Mouse (Mus musculus): ENCODE measurements around the gene Smoc1. TPM values are rescaled to one million over a fixed set of nuclear protein-coding genes. Genes with fewer than 3 reads are reported as not detected.
A peak's percentile ranks its signal among the peaks of the same experiment; 100 is the strongest.

Smoc1 gene
- total and polyA plus RNA-seq, 3 experiments, result 4.8 to 8.0 (median 6.2) TPM

DNA sequence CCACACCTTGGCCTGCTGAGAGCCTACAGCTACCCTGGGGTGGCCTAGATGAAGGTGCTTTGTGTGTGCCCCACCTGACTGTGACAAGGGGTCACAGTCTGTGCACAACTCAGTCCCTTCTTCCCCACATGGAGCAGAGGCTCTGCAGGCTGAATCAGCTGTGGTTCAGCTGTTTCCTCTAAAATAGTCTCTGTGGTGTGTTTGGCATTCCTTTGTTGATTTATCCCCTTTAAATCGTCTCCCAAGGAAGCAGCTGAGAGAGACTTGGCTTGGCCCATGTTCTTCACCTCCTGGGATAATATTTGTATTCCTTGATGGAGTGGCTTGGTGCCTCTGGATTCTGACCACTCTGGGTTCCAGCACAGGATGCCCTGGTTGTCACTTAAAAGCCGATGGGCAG is 125.5 kb downstream of the Smoc1 start:
- Histone ChIP-seq H3K9ac (ENCODE audit: low read depth, low read length) (no peak overlapping the region), H3K79me2 (replicated peaks; ENCODE audit: control insufficient read depth, insufficient read depth, low read length) (no peaks in the 10 kb centered on the region), H3K27me3 (ENCODE audit: control insufficient read depth, insufficient read depth, low read length) (no peaks in the 10 kb centered on the region), H3K4me1 (ENCODE audit: control insufficient read depth, insufficient read depth, low read length) (no peaks in the 10 kb centered on the region; the same call in 1 of the 2 replicates), H3K4me3 (no peak overlapping the region), H3K36me3 (ENCODE audit: control insufficient read depth, insufficient read depth, low read length) (no peaks in the 10 kb centered on the region), H3K27ac (no peak overlapping the region)
- WGBS, result 26% methylated on average over 2 of the region's 2 CpGs
- intact Hi-C loops (cut with DNase I), result no loop called here
- TF ChIP-seq EP300 (IDR thresholded peaks at IDR 0.05; ENCODE audit: insufficient read depth, low read depth, low read length) (0 out of 2 replicates have a peak, but pooled peaks have one; percentile 13), CTCF (IDR thresholded peaks at IDR 0.05) (no peak)
- DNase-seq, result peak in 1 of 2 experiments; percentile 10

DNA sequence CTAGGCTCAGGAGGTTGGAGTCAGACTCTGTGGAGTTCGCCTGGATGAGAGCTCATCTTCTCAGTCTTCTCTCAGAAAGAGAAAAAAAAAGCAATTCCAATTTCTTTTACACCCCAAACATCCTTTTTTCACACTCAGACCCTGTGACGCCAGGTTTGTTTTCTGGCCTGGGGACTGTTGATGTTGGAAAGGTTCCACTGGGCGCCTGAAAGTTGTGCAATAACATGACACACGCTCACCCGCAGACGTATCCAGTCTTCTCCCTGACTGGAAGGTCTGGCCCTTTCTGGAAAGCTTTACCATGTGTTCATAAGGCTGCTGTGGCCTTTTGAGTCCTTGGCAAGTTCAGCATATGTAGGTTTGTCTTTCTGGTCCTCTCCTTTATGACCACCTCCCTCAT is 129.1 kb downstream of the Smoc1 start:
- no peaks in the 10 kb centered on the region for H3K79me2 ChIP-seq (replicated peaks; ENCODE audit: control insufficient read depth, insufficient read depth, low read length)
- no peak for TF ChIP-seq POLR2A (IDR thresholded peaks at IDR 0.05; ENCODE audit: insufficient read depth, low read depth, low read length)
- no peak for TF ChIP-seq CTCF (IDR thresholded peaks at IDR 0.05)
- no peak for TF ChIP-seq EP300 (IDR thresholded peaks at IDR 0.05; ENCODE audit: insufficient read depth, low read depth, low read length)
- 37% methylated on average over 6 of the region's 6 CpGs for WGBS
- no peaks in the 10 kb centered on the region; the same call in 1 of the 2 replicates for H3K4me1 ChIP-seq (ENCODE audit: control insufficient read depth, insufficient read depth, low read length)
- H3K36me3 ChIP-seq (ENCODE audit: control insufficient read depth, insufficient read depth, low read length), result no peaks in the 10 kb centered on the region
- H3K4me3 ChIP-seq, result no peak overlapping the region
- no peak overlapping the region for H3K9ac ChIP-seq (ENCODE audit: low read depth, low read length)
- peak; percentile 71 to 74 for DNase-seq
- no peaks in the 10 kb centered on the region for H3K27me3 ChIP-seq (ENCODE audit: control insufficient read depth, insufficient read depth, low read length)
- H3K27ac ChIP-seq, result no peak overlapping the region; the same call in 1 of the 2 replicates
- intact Hi-C loops (cut with DNase I), result no loop called here

DNA sequence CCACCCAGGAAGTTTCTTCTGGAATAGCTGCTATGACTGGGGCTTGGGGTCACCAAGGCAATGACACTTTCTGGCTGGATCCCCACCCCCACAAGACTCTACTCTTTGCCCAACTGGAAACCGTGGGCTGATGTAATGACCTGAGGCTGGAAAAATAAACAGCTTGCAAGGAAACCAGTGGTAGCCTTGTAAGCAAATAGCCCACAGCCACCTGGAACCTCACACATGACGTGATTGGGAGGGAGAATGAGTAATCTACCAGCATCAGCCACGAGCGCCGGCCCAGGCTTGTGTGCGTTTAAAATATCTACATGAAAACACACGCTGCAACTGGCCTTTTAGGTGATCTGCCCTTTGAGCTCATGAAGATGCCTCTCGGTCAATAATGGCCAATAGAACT is 130.2 kb downstream of the Smoc1 start:
- intact Hi-C loops (cut with DNase I), result no loop called here

DNA sequence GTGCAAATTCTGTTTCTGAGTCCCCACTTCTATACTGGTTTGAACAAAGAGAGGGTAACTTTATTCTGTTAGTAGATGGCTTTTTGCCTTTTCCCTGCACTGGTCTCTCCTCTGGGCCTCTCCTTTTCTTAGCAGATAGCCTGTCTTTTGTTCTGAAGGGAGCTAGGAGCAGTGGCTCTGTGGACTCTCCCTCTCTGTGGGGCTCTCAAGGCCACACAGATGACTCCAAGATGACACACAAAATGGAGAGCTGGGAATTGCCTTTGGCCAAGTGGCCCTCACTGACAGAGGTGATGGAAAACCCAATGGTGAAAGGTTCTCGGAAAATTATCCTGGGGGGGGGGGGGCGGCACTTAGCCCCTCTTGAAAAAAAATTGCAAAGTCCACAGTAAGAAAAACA is 133.3 kb downstream of the Smoc1 start:
- intact Hi-C loops (cut with DNase I), result no loop called here
- no peak overlapping the region for H3K4me3 ChIP-seq
- H3K79me2 ChIP-seq (replicated peaks; ENCODE audit: control insufficient read depth, insufficient read depth, low read length), result no peaks in the 10 kb centered on the region
- H3K36me3 ChIP-seq (ENCODE audit: control insufficient read depth, insufficient read depth, low read length), result no peaks in the 10 kb centered on the region
- WGBS, result 57% methylated on average over 2 of the region's 2 CpGs
- no peak overlapping the region for H3K9ac ChIP-seq (ENCODE audit: low read depth, low read length)
- no peak for TF ChIP-seq POLR2A (IDR thresholded peaks at IDR 0.05; ENCODE audit: insufficient read depth, low read depth, low read length)
- no peak for TF ChIP-seq EP300 (IDR thresholded peaks at IDR 0.05; ENCODE audit: insufficient read depth, low read depth, low read length)
- TF ChIP-seq CTCF (IDR thresholded peaks at IDR 0.05), result no peak
- no peaks in the 10 kb centered on the region for H3K27me3 ChIP-seq (ENCODE audit: control insufficient read depth, insufficient read depth, low read length)
- H3K4me1 ChIP-seq (ENCODE audit: control insufficient read depth, insufficient read depth, low read length), result no peaks in the 10 kb centered on the region; the same call in 1 of the 2 replicates
- H3K27ac ChIP-seq, result no peak overlapping the region
- no peak for DNase-seq

More for the DNA sequence above, 130.2 kb downstream of the Smoc1 start:
- TF ChIP-seq EP300 (IDR thresholded peaks at IDR 0.05; ENCODE audit: insufficient read depth, low read depth, low read length) (no peak), POLR2A (IDR thresholded peaks at IDR 0.05; ENCODE audit: insufficient read depth, low read depth, low read length) (no peak), CTCF (IDR thresholded peaks at IDR 0.05) (no peak)
- no peaks in the 10 kb centered on the region for H3K36me3 ChIP-seq (ENCODE audit: control insufficient read depth, insufficient read depth, low read length)
- DNase-seq, result no peak
- H3K4me1 ChIP-seq (ENCODE audit: control insufficient read depth, insufficient read depth, low read length), result no peaks in the 10 kb centered on the region; the same call in 1 of the 2 replicates
- WGBS, result 63% methylated on average over 8 of the region's 8 CpGs
- no peaks in the 10 kb centered on the region for H3K27me3 ChIP-seq (ENCODE audit: control insufficient read depth, insufficient read depth, low read length)
- H3K79me2 ChIP-seq (replicated peaks; ENCODE audit: control insufficient read depth, insufficient read depth, low read length), result no peaks in the 10 kb centered on the region
- no peak overlapping the region for H3K27ac ChIP-seq
- no peak overlapping the region for H3K9ac ChIP-seq (ENCODE audit: low read depth, low read length)
- no peak overlapping the region for H3K4me3 ChIP-seq

GRCm38 (mm10) chr12:81160425-81160824 is 133.8 kb downstream of the Smoc1 start:
- no peaks in the 10 kb centered on the region for H3K27me3 ChIP-seq (ENCODE audit: control insufficient read depth, insufficient read depth, low read length)

DNA sequence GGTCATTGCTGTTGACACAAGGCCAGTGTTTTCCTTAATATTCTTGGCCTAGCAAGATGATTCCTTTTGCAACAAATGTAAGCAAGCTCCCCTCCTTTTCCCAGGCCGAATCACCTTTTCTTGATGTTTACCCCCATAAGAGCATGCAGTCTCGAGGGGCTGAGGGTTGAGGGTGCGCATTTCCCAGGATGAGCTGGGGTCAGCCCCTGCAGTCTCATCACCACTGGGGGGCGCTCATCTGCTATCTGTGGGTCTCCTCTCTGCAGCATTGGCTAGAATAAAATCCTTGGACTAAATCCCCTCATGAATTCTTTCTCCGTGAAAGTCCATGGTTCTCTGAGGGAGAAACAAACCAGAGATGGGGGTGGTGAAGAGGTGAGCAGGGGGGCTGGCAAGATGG is 134.2 kb downstream of the Smoc1 start:
- no peak overlapping the region for H3K4me3 ChIP-seq
- H3K36me3 ChIP-seq (ENCODE audit: control insufficient read depth, insufficient read depth, low read length), result no peaks in the 10 kb centered on the region
- TF ChIP-seq CTCF (IDR thresholded peaks at IDR 0.05), result peak; percentile 27; the same call in 1 of the 2 replicates
- no peak for TF ChIP-seq POLR2A (IDR thresholded peaks at IDR 0.05; ENCODE audit: insufficient read depth, low read depth, low read length)
- intact Hi-C loops (cut with DNase I), result no loop called here
- no peak overlapping the region for H3K9ac ChIP-seq (ENCODE audit: low read depth, low read length)
- no peaks in the 10 kb centered on the region for H3K79me2 ChIP-seq (replicated peaks; ENCODE audit: control insufficient read depth, insufficient read depth, low read length)
- H3K27ac ChIP-seq, result no peak overlapping the region
- no peaks in the 10 kb centered on the region for H3K27me3 ChIP-seq (ENCODE audit: control insufficient read depth, insufficient read depth, low read length)
- WGBS, result 68% methylated on average over 5 of the region's 5 CpGs
- no peaks in the 10 kb centered on the region; the same call in 1 of the 2 replicates for H3K4me1 ChIP-seq (ENCODE audit: control insufficient read depth, insufficient read depth, low read length)
- DNase-seq, result no peak

More at GRCm38 (mm10) chr12:81160425-81160824, 133.8 kb downstream of the Smoc1 start:
- 65% methylated on average over 3 of the region's 3 CpGs for WGBS
- intact Hi-C loops (cut with DNase I), result no loop called here
- no peak for DNase-seq
- Histone ChIP-seq H3K79me2 (replicated peaks; ENCODE audit: control insufficient read depth, insufficient read depth, low read length) (no peaks in the 10 kb centered on the region), H3K4me1 (ENCODE audit: control insufficient read depth, insufficient read depth, low read length) (no peaks in the 10 kb centered on the region; the same call in 1 of the 2 replicates), H3K27ac (no peak overlapping the region), H3K9ac (ENCODE audit: low read depth, low read length) (no peak overlapping the region), H3K4me3 (no peak overlapping the region), H3K36me3 (ENCODE audit: control insufficient read depth, insufficient read depth, low read length) (no peaks in the 10 kb centered on the region)
- TF ChIP-seq POLR2A (IDR thresholded peaks at IDR 0.05; ENCODE audit: insufficient read depth, low read depth, low read length) (no peak), CTCF (IDR thresholded peaks at IDR 0.05) (no peak), EP300 (IDR thresholded peaks at IDR 0.05; ENCODE audit: insufficient read depth, low read depth, low read length) (no peak)
